Mouse (Mus musculus) kidney, adult 18-20 months (tissue): ENCODE results near the gene Cxcr5.

ENCODE experiments used
- DNase-seq: peaks from one replicate; pipeline ENCODE4 v3.0.0; 2021

The Cxcr5 gene

DNA sequence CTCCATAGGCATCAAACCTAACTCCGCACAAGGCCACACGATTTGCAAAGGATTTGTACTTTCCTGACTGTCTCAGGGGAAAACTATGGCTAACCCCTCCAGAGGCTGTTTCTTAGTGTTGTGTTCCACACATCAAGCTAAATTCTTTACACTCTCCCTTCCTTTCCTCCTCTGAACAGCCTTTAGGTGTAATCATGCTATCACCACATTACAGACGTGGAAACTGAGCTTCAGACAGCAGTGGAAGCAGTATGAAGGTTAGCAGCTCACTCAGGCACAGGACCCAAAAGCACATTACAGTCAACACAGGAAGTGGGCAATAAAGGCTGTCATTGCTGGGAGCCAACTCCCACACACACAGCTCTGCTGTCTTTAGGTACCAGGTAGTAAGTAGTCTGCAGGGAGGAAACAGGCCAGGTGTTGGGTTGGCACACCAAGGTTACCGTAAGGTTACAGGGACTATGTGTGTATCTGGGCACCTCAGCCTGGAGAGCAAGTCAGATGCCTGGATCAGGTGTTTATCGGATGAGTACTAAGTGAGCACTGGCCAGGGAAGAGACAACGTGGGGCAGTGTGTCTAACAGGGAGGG lies 28.6 kb downstream of the Cxcr5 start:
- DNase-seq, result no peak

DNA sequence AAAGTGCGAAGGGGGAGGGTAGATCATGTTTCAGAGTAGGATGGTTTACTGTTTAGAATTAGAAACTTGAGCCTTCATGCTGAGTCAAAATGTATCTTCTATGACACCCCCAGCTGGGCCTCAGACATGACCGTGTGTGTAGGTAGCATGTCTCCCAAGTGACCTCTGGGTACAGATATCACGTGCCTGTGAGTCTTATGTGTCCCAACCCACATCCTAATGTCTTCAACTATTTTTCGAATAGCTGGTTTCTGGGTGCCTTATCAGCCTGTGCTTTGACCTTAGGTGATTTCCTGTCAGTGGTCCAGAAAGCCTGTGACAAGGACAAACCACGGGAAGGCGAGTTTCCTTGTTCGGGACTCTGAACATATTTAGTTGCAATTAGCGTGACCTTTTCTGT lies 33.3 kb downstream of the Cxcr5 start:
- no peak for DNase-seq

DNA sequence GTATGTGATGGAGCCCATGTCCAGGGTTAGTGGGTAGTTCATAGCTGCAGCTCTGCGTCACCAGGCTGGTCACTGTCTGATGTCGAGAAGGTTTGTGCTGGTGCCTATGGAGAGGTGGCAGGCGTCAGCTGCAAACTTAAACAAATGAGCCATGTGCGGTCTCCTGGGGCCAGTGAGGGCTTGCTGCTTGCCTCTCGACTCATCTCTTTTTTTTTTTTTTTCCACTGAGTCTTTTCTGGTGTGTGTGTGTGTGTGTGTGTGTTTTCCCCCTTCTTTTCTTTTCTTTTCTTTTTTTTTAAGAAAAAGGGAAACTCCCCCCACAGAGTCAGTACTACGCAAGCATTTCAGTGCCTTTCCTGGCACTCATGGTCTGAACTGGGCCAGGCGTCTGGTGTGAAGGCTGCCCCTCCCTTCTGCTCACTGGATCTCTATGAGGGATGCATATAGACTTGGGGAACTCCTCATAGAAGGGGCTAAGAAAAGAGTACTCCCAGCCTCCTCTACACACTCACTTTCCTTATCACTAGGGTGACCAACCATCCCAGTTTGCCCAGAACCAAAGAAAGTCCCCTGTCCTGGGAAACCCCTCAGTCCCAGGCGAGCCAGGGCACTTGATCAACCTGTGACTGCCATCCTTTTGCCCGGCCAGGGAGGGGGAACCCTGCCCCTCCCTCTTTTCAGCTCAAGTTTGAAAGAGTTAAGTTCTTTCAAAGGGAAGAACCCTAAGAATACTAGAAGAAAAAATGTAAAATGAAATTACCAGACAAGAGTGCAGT lies 35.2 kb downstream of the Cxcr5 start:
- DNase-seq, result no peak

DNA sequence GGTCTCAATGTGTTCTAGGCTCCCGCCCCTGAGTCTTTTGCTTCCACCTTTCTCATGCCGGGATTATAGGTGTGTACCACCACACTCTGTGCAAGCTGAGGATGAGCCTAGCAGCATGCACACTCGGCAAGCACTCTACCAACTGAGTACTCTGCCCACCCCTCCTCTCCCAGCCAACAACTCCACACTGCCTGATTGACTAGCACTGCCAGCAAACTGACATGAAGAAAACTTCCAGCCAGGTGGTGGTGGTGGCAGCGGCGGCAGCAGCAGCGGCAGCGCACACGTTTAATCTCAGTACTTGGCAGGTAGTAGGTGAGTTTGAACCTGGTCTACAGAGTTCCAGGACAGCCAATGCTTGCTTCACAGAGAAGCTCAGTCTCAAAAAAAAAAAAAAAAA lies 36.1 kb downstream of the Cxcr5 start:
- no peak for DNase-seq

DNA sequence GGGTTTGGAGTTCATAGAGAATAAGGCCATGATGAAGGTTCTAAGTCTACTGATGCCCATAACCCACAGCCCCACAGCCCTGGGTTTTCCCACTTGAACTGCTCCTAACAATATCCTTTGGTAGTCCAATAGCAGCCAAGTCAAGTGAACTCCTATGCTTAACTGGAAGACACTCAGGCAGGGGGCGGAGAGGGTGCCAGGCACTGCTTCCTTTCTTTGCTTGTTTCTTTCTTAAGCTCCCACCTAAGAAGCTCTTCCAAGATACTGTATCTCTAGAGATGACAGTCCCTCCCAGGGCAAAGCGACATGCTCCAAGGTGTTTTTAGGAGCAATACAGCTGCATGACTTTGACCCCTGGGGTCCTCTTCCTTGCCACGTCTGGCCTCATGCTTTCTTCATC lies 36.7 kb downstream of the Cxcr5 start:
- DNase-seq, result no peak

DNA sequence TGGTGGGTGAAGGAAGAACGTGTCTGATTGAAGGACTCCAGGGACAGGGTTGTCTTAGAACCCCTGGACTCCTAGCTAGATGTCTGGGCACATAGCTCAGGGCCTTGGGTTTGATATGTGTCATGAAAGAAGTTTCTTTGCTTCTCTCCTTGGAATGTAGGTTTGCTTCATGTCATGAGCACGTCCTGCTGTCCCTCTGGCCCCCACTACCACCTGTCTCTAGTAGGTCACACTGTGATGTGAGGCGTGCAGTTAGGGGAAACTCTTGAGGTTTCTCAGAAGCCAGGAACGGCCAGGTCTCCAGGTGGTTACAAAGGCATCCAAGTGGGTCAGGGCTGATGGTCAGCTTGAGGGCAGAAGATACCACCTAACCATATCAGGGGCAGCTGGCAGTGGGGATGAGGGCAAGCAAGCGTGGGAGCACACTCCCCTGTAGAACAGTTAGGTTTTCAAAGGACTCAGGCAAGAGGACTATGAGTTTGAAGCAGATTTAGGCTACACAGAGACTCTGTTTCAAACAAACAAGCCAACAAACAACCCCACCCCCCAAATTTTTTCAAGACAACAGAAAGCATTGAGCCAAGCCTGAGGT lies 37.3 kb downstream of the Cxcr5 start:
- DNase-seq, result no peak

DNA sequence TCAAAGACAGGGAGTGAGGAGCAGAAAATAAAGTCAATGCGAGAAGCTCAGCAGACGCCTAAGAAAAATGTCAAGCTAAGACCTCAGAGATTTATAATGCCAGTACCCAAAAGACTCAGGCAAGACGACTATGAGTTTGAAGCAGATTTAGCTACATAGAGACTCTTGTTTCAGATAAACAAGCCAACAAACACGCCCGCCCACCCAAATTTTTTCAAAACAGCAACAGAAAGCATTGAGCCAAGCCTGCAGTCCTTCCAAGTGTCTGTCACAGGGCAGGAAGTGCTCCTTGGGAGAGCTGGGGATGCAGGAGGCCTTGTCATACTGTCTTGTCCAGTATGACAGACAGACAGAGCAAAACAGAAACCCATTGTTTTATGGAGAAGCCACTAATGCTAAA lies 38.0 kb downstream of the Cxcr5 start:
- no peak for DNase-seq

DNA sequence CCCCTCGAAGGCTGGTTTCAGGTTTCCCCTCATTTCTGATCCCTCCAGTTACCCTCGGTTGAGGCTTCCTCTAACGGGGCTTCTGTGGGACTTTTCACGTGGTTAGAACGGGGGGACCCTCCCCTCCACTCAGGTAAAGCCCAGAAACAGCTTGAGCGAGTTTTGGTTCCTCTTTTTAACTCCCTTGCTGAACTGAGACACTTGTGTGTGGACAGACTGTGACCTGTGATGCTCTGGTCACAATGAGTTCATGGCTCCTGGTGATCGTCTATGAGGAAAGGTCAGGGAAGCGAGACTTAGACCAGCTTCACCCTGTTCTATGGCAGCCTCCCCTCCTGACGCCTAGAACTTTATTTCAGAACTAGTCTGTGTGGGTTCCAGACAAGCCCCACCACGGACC lies 39.8 kb downstream of the Cxcr5 start:
- DNase-seq, result no peak

DNA sequence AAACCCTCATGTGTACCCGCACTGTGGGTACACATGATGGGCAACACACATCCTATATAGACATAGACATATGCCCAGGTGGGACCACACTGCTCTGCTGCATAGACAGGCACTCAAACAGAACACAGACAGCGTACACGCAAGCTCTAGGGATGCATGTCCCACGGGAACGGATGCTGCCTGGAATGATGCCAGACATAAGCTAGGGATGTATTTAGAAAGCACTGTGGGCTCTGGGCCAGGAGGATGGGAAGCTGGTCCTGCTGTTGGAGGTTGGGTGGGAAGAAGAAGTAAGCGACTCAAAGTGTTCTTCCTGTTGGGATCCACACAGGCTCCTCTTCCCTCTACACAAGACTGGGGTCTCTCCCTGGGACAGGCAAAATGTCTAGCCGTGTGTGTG lies 43.6 kb downstream of the Cxcr5 start:
- no peak for DNase-seq

DNA sequence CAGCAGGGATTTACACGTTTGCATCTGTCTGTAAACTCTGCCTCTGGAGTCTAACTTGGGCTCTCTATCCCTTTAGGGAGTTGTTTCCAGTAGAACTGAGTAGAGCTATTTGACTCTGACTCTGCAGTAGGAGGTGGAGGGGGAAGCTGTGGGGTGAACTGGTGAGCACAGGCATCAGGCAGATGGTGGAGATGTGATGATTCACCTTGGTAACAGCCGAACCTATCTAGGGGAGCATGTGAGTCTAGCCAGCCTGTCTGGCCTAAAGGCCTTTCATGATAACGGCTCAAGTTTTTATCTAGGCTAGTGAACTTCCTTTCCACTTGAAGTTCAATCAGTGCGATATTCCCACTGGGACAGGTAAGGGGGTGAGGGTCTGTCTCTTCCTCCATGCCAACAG lies 44.3 kb downstream of the Cxcr5 start:
- DNase-seq, result no peak

DNA sequence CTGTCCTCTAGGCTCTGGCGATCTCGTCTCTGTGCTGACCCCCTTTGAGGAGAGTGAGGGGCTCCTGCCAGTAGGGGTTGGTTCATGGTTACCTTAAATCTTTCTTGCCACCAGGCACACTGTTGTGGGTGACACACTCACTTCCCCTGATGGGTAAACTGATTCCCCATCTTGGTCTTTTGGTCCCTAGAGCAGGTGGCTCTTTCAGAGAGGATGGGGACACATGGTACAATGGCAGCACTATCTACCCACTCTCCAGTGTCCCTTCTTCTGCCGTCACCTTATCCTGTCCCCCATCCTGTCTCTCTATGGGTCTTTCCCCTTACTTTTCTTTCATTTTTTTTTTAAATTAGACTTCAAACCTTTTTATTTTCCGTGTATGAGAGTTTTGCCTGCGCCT lies 45.8 kb downstream of the Cxcr5 start:
- DNase-seq, result no peak

DNA sequence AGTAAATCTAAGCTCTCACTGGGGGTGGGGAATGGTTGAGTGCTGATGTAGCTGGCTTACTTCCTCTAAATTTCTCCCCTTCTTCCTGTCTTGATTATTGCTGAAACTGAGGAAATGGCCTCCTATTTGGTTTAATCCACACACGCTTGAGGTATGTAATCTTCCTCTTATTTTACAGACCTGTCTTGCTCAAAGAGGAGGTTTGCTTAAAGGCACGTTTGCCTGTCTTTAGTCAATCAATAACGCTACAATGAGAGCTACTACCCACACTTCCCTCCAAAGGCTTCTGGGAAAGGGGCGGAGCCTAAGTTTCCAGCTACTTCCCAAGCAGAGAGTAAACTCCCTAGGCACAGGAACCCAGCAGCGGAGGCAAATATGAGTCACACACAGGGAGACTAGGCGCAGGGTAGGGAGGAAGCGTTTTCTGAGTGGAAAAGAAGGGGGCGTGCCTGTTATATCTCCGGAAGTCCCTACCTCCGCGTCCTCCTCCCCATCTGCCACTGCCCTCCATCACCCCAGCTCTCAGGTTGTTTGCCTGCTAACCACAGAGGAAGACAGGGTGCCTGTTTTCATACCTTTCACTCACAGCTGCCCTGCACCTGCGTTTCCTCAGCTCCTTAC lies 46.4 kb downstream of the Cxcr5 start:
- DNase-seq, result peak; percentile 78

DNA sequence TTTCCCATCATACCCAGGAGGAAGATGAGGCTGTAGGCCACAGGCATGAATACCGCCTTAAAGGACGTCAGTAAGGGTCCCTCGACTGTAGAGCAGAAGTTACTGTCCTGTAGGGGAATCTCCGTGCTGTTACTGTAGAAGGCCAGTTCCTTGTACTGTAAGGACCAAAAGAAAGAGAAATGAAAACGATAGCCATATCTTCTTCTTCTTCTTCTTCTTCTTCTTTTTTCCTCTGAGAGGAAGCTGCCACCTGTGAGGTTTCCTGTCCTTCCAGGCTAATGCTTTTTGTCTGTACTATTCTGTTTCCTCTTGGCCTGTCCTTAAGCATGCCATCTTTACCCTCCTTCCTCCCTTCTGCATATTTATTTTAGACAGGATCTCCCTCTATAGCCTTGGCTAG lies 47.5 kb downstream of the Cxcr5 start:
- DNase-seq, result no peak

DNA sequence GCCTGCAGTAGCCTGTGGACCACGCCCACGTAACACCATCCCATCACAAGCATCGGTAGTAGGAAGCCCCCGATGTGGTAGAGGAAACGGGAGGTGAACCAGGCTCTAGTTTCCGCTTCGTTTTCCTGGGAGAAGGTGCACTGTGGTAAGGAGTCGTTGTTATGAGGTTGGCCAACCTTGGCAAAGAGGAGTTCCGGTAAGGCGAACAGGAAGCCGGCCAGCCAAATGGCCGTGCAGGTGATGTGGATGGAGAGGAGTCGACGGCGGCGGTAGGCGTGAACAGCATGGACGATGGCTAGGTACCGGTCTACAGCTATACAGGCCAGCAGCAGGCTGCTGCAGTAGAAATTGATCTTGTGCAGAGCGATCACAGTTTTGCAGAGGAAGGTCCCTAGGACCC lies 48.1 kb downstream of the Cxcr5 start:
- no peak for DNase-seq

DNA sequence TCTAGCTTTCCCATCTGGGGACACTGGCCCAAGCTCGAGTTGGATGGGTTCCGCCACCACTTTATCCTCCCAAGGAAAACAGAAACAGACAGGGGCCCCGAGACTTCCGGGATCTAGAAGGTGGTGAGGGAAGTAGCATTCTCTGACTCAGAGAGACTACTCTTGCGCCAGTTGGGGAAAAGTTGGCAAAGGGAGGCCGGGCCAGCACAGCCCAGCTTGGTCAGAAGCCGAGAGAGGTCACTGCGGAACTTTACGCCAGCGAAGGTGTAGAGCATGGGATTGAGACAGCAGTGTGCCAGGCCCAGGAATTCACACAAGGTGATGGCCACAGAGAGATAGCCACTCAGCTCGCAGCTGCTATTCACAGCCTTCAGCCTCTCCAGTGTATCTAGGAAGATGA lies 48.6 kb downstream of the Cxcr5 start:
- peak; percentile 15 for DNase-seq

DNA sequence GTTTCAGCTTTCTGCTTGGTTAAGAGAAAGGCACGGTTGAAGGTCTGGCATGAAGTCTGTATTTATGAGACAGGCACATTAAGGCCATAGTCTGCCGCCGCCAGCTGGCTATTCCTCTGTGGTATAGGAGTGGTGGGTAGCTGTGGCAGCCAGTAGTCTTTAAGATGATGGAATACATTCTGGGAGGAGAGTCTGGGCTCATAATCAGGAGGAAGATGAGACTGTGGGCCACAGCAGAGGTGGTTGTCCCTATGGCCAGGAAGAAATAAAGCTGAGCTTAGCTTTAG lies 49.0 kb downstream of the Cxcr5 start:
- no peak for DNase-seq

DNA sequence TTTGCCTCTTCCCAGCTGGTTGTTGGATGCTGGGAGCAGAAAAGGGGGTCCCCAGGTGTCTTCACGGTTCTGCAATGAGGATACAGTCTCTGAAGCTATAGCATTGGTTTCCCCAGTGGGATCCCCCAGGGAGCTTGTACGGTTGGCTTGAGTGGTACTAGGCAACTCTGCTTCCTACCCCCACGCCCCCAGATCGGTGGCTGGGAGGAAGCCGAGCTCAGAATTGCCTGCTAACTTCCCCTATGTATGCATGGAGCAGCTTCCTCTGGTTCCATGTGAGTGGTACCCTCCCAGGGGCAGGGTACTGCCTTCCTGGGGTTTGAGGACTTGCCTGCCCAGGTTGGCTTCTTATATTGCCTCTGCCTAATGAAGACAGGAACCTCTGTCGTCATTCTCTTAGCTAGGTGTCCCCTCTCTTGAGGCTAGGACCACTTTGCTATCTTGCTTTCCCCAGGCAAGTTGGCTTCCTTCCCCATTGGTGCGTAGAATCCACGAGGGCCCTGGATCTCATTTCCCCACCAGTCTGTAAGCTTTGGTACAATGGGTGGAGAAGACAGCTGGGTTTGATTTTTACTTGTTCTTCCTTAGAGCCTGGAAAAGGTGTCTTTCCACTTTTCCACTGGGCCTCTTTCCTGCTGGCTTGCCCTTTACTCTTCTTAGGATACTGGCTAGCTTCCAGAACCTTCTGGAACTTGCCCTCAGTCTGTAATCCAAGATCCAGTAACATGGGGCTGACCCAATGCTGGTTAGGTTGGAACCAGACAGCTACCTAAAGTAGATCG lies 49.6 kb downstream of the Cxcr5 start:
- peak; percentile 60 for DNase-seq

DNA sequence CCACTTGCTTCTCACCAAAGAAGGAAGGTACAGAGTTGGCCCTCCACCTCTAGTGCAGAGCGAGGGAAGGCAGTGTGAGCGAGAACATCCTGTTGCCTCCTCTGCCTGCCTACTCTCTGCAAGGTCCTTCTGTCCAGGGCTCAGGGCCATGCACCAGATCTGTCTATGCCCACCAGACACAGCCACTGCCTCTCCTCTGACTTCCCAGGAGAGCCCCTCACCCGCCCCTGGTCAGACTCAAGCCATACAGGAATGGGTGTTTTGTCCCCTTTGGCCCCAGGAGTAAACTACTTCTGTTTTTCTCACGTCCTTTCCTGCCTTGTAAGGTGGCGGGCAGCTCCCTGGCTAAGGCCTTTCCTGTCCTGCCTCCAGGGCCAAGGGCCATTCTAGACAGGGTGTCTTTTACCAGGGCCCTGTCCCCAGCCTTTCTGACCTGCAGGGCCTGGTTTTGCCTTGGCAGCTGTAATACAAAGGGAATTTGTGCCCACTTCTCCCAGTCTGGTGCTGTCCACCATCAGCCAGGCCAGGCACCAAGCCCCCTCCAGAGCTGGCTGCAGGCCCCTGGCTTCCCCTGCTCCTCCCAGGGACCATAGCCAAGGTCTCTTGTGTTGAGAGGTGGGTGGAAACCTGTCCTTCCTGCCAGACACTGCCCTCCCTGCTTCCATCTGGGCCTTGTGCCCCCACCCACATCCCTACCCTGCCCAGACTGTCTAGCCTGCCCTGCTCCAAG lies 50.6 kb downstream of the Cxcr5 start:
- DNase-seq, result peak; percentile 55

DNA sequence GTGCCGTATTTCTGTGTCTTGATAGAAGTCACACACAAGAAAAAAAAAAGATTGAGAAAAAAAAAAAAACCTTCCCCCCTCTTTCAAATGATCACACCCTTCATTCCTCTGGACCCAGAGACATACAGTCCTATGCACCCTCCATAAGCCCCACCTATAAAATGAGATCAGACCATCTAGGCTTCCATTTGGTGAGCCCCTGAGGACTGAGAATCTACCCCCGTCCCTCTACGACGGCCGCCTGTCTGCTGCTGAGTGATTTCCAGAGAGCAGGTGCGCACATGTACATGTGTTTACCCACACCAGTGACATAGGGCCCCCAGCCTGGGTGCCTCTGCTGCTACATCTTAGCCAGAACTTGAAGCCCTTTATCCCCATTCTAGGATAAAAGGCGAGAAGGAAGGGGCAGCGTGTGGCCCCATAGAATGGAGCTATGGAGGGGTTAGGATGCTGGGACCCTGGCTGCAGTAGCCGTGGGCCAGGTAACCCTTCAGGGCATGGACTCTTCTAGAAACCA lies 51.3 kb downstream of the Cxcr5 start:
- DNase-seq, result peak; percentile 16

DNA sequence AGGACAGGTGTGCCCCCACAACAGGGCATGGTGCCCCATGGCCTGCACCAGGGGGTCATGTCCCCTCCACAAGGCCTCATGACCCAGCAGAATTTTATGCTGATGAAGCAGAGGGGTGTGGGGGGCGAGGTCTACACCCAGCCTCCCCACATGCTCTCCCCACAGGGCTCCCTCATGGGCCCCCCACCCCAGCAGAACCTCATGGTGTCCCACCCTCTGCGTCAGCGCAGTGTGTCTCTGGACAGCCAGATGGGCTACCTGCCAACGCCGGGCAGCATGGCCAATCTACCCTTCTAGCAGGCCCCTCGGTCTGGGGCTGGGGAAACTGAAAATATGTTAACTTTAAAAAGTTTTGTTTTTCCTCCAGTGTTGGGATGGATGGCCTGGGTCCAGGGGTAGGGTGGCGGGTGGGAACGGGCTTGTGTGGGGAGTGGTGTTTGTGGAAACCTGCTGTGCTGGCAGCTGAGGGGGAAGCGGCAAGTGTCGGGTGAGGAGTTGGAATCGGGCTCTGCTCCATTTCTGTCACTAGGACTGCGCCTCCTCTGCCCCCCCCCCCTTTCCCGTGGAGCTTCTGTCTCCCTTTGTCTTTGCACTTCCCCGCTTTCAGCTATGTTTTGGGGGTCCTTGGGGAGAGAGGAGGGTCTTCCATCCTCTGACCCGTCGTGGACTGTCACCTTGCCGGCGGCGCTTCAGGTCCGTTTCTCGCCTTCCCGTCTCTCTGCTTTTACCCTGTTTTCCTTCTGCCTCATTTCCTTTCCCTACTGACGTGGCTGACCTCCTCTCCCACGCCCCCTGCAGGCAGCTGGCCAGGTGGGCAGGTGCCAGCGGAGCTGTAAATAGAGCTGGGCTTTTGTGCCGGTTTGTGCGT lies 52.0 kb downstream of the Cxcr5 start:
- peak; percentile 93 for DNase-seq

DNA sequence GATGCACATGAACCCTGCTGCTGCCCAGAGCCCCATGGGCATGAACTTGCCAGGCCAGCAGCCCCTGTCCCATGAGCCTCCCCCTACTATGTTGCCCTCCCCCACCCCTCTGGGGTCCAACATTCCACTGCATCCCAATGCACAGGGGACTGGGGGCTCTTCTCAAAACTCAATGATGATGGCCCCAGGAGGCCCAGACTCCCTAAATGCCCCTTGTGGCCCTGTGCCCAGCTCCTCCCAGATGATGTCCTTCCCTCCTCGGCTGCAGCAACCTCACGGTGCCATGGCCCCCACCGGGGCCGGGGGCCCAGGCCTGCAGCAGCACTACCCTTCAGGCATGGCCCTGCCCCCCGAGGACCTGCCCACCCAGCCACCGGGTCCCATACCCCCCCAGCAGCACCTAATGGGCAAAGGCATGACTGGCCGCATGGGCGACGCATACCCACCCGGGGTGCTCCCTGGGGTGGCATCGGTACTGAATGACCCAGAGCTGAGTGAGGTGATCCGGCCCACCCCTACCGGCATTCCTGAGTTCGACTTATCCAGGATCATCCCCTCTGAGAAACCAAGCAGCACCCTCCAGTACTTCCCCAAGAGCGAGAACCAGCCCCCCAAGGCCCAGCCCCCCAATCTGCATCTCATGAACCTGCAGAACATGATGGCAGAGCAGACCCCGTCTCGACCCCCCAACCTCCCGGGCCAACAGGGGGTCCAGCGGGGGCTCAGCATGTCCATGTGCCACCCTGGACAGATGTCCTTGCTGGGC lies 52.8 kb downstream of the Cxcr5 start:
- no peak for DNase-seq
